Mouse (Mus musculus) bone marrow, adult 2 months (tissue): ENCODE results near the gene Vps53. TPM values are rescaled to one million over a fixed set of nuclear protein-coding genes. Genes with fewer than 3 reads are reported as not detected.

Experiments used
- H3K27ac ChIP-seq: fragments of 200-500 bp; 2 replicates; pipeline ENCODE4 v1.5.1; 2012; ENCODE audit warnings: low read depth, mild to moderate bottlenecking, control low read depth, inconsistent platforms, low read length; ENCODE audit not compliant: control insufficient read depth, poor library complexity, insufficient read depth
- H3K4me1 ChIP-seq: fragments of 200-500 bp; 2 replicates; pipeline ENCODE4 v1.6.1; 2011; ENCODE audit warnings: low read length; ENCODE audit not compliant: control insufficient read depth, insufficient read depth
- H3K4me3 ChIP-seq: fragments of 200-500 bp; replicated peaks from 2 replicates; pipeline ENCODE3; 2011; ENCODE audit warnings: mild to moderate bottlenecking, low read depth, low read length, control low read depth; ENCODE audit not compliant: control insufficient read depth
- CTCF ChIP-seq: fragments of 200-500 bp; IDR thresholded peaks from 2 replicates; pipeline ENCODE4 v1.5.1; 2011; ENCODE audit warnings: low read length, control low read depth; ENCODE audit not compliant: control insufficient read depth, insufficient read depth
- POLR2A ChIP-seq: fragments of 200-500 bp; IDR thresholded peaks from 2 replicates; pipeline ENCODE4 v1.6.1; 2011; ENCODE audit warnings: low read depth, mild to moderate bottlenecking, control low read depth, low read length, borderline replicate concordance; ENCODE audit not compliant: control insufficient read depth
- WGBS: fragments of 180-500 bp; shearing (Covaris S2); methylation state at CpG from one replicate; pipeline ENCODE4 v1.1.7; 2018; 5-methylcytosine and 5-hydroxymethylcytosine counted together
- polyA plus RNA-seq: library from polyadenylated mRNA; stranded (reverse); fragments of >200 nt; gene quantifications from 2 replicates; pipeline ENCODE4 v1.2.4, GENCODE M21; 2011; ENCODE audit warnings: low replicate concordance; ENCODE audit not compliant: missing spikeins, insufficient read depth, insufficient read length

The Vps53 gene
- polyA plus RNA-seq, 1 experiment = 27.0 TPM

- H3K27ac ChIP-seq = no peak overlapping the region
- WGBS = 84% methylated on average over 3 of the region's 3 CpGs
- H3K4me1 ChIP-seq = no peaks in the 10 kb centered on the region
- no peak for TF ChIP-seq POLR2A
- no peak for TF ChIP-seq CTCF
- H3K4me3 ChIP-seq = no peak overlapping the region
These were observed 41.5 kb downstream of the Vps53 start for GRCm38 (mm10) chr11:76137996-76138395.

- no peak for TF ChIP-seq POLR2A
- TF ChIP-seq CTCF = no peak
- no peak overlapping the region for H3K4me3 ChIP-seq
- 80% methylated on average over 7 of the region's 7 CpGs for WGBS
- H3K27ac ChIP-seq = no peak overlapping the region
- H3K4me1 ChIP-seq = no peaks in the 10 kb centered on the region; the same call in 1 of the 2 replicates
These were observed 43.6 kb downstream of the Vps53 start for GRCm38 (mm10) chr11:76135641-76136437.

GRCm38 (mm10) chr11:76130859-76131258, 48.6 kb downstream of the Vps53 start:
- 45% methylated on average over 5 of the region's 5 CpGs for WGBS
- H3K4me1 ChIP-seq = no peaks in the 10 kb centered on the region; the same call in 1 of the 2 replicates
- TF ChIP-seq POLR2A = no peak
- TF ChIP-seq CTCF = no peak

DNA sequence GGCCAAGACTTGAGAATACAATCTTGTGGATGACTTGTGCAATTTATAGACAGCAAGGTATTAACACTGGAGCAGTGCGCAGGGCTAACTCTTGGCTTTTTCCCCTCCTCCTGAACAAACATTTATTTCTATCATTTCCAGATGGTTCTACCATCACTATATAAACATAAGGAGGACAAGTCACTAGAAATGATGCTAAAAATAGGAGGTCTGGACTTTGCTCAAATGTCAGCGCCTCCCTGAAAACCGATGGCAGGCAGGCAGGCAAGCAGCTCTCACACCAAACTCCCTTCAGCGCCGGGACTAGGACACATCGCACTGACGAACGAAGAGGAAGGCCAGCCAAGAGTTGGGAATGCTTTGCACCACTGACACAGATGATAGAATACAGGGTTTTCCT, 54.1 kb downstream of the Vps53 start:
- no peak overlapping the region for H3K4me3 ChIP-seq
- TF ChIP-seq CTCF (no peak), POLR2A (no peak)
- no peak overlapping the region for H3K27ac ChIP-seq
- H3K4me1 ChIP-seq = no peaks in the 10 kb centered on the region
- 86% methylated on average over 8 of the region's 8 CpGs for WGBS

More at GRCm38 (mm10) chr11:76130859-76131258, 48.6 kb downstream of the Vps53 start:
- H3K4me3 ChIP-seq = no peak overlapping the region
- H3K27ac ChIP-seq = no peak overlapping the region

- 87% methylated on average over 1 of the region's 1 CpGs for WGBS
These were observed 55.9 kb downstream of the Vps53 start for GRCm38 (mm10) chr11:76123517-76123916.

GRCm38 (mm10) chr11:76122571-76122970, 56.9 kb downstream of the Vps53 start:
- Histone ChIP-seq H3K27ac (no peak overlapping the region), H3K4me1 (no peaks in the 10 kb centered on the region), H3K4me3 (no peak overlapping the region)
- 80% methylated on average over 2 of the region's 2 CpGs for WGBS
- TF ChIP-seq POLR2A = no peak
- no peak for TF ChIP-seq CTCF

More at GRCm38 (mm10) chr11:76123517-76123916, 55.9 kb downstream of the Vps53 start:
- Histone ChIP-seq H3K4me3 (no peak overlapping the region), H3K4me1 (no peaks in the 10 kb centered on the region), H3K27ac (no peak overlapping the region)
- no peak for TF ChIP-seq CTCF
- TF ChIP-seq POLR2A = no peak

DNA sequence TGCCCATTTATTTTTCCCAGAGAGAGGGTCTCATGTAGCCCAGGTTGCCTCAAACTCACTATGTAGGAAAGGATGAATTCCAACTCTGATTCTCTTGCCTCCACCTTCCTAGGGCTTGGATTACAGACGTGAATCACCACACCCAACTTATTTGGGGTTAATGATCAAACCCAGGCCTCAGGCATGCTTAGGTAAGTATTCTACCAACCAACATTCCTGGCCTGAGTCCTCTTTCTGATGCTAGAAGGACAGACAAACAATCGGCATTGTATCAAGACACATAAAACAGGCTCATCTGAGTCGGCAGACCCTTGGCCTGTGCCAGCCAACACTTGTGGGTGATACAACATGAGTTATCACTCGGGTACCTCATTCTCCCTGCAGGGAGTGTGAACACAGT, 58.4 kb downstream of the Vps53 start:
- Histone ChIP-seq H3K27ac (no peak overlapping the region), H3K4me3 (no peak overlapping the region), H3K4me1 (no peaks in the 10 kb centered on the region)
- TF ChIP-seq CTCF (no peak), POLR2A (no peak)
- 81% methylated on average over 4 of the region's 4 CpGs for WGBS

DNA sequence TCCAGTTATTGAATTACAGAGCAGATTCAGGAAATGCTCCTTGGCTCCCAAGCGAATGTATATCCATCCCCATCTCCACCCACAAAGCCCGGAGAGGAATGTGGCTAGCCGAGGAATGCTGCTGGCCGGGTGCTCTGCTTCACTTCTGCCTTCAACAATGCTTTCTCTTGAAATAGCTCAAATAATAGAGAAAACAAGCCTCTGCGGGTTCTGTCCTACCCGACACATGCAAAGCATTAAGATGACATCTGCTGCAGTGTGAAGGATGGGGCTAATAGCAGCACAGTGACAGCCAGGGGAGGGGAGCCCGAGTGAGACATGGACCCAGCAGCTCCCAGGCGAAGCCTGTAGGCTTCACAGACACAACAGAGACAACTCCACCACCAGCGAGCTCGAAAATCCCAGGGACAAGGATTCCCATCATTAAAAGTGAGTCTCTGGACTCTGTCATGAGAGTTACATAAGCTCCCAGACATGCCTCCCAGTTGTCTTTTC, 59.0 kb downstream of the Vps53 start:
- no peaks in the 10 kb centered on the region for H3K4me1 ChIP-seq
- TF ChIP-seq POLR2A = no peak
- no peak overlapping the region for H3K27ac ChIP-seq
- no peak overlapping the region for H3K4me3 ChIP-seq
- 87% methylated on average over 10 of the region's 10 CpGs for WGBS
